Mouse (Mus musculus) cortical plate, adult 2 months (tissue): Measurements from ENCODE around the gene Nudt9. TPM values are rescaled to one million over a fixed set of nuclear protein-coding genes. Genes with fewer than 3 reads are reported as not detected.

Experiments used
- H3K27ac ChIP-seq: fragments of 200-500 bp; 2 replicates; pipeline ENCODE4 v1.5.1; 2012; ENCODE audit warnings: low read length, control low read depth, inconsistent platforms; ENCODE audit not compliant: insufficient read depth
- H3K4me1 ChIP-seq: fragments of 200-500 bp; 2 replicates; pipeline ENCODE4 v1.6.1; 2011; ENCODE audit warnings: low read length; ENCODE audit not compliant: control insufficient read depth, insufficient read depth
- H3K4me3 ChIP-seq: fragments of 200-500 bp; 2 replicates; pipeline ENCODE4 v1.5.1; 2011; ENCODE audit warnings: mild to moderate bottlenecking, low read length, control low read depth; ENCODE audit not compliant: insufficient read depth
- CTCF ChIP-seq: fragments of 200-500 bp; IDR thresholded peaks from 2 replicates; pipeline ENCODE4 v1.5.1; 2011; ENCODE audit warnings: mild to moderate bottlenecking, control low read depth, low read length; ENCODE audit not compliant: insufficient read depth; ENCODE audit errors: extremely low read depth
- POLR2A ChIP-seq: fragments of 200-500 bp; IDR thresholded peaks from 2 replicates; pipeline ENCODE4 v1.6.1; 2011; ENCODE audit warnings: mild to moderate bottlenecking, low read length, control low read depth; ENCODE audit not compliant: insufficient read depth; ENCODE audit errors: extremely low read depth
- polyA plus RNA-seq: library from polyadenylated mRNA; depleted of rRNA; stranded (reverse); fragments of >200 nt; gene quantifications from 2 replicates; pipeline ENCODE4 v1.2.3, GENCODE M21; 2012; rRNA removed

The Nudt9 gene
- polyA plus RNA-seq, 1 experiment, result 75.7 TPM

- peaks cover 5% of the 10 kb centered on the region for H3K4me1 ChIP-seq
- peak within 1 kb of the TSS; percentile 98 for H3K27ac ChIP-seq
- TF ChIP-seq POLR2A, result peak; percentile 89
- TF ChIP-seq CTCF, result no peak
- H3K4me3 ChIP-seq, result peak within 1 kb of the TSS; percentile 46
Observed at GRCm38 (mm10) chr5:104113491-104114172, 67.5 kb downstream of the Nudt9 start, which contains the start of gene Sparcl1. Gene Sparcl1, minus strand, starts transcription at chr5:104113733.

Other genes starting within 250 kb of the Nudt9 start
- gene Klhl8, start 135.0 kb upstream of the Nudt9 start, polyA plus RNA-seq, result 27.9 and 28.2 TPM in 2 replicates
- gene Hsd17b13, start 68.9 kb upstream of the Nudt9 start, polyA plus RNA-seq, result 0.17 and 0.54 TPM in 2 replicates
- gene Hsd17b11, start 24.4 kb upstream of the Nudt9 start, polyA plus RNA-seq, result 38.1 and 41.4 TPM in 2 replicates
- gene Gm17660, start 31.3 kb downstream of the Nudt9 start, polyA plus RNA-seq, result 0.25 TPM in 1 of 2 replicates, not detected in the other
- 1,820 and 1,861 TPM in 2 replicates for gene Sparcl1, start 67.4 kb downstream of the Nudt9 start, polyA plus RNA-seq
- gene Dspp, start 124.4 kb downstream of the Nudt9 start, polyA plus RNA-seq, result 0.02 TPM in 1 of 2 replicates, not detected in the other
- gene Dmp1, start 156.3 kb downstream of the Nudt9 start, polyA plus RNA-seq, result 3.5 and 3.7 TPM in 2 replicates